19 mouse cellular contexts compared by ENCODE assay signal in genomic region chr16:38652653-38653052, GRCm38 (mm10).
DNase-seq lines count a peak whose midpoint lies in the region; ATAC-seq and TF ChIP-seq lines count a peak whose summit lies in the region.
"Had no signal": no experiment of that assay in that cellular context is flagged by ENCODE, and none has a peak within 500 bp of the region (broad histone marks: within the 10 kb centered on the region; RNA-seq: fewer than 3 reads in every experiment).

No protein-coding gene starts in this region.

- intact Hi-C loops in heart, adult 2 months (cut with DNase I): loop anchor here (1.0 to 2.0 kb wide), 2 partner anchors 22 to 27 kb away; no protein-coding TSS in a partner anchor

- TF ChIP-seq EP300 in heart, adult 2 months (IDR thresholded peaks at IDR 0.05; ENCODE audit: insufficient read depth, low read depth, low read length): no peak

- no peaks in the 10 kb centered on the region for H3K9me3 ChIP-seq in heart, embryonic 15.5 days (replicated peaks)
- H3K9me3 ChIP-seq: embryonic facial prominence, embryonic 12.5 days; liver, embryonic 12.5 days; neural tube, embryonic 15.5 days had no signal

- WGBS in heart, adult 2 months: 47% methylated on average over 5 of the region's 5 CpGs
- WGBS in heart, embryonic 15.5 days: 54% methylated on average over 5 of the region's 5 CpGs
- 64% methylated on average over 5 of the region's 5 CpGs for WGBS in liver, adult 2 months

- peak overlapping the region; percentile 28; the same call in 1 of the 2 replicates for H3K4me3 ChIP-seq in heart, adult 2 months
- no peak overlapping the region for H3K4me3 ChIP-seq in heart, embryonic 15.5 days
- no peak overlapping the region for H3K4me3 ChIP-seq in liver, adult 2 months (ENCODE audit: insufficient read depth, low read depth, low read length)
- H3K4me3 ChIP-seq: embryonic facial prominence, embryonic 12.5 days; liver, embryonic 12.5 days; neural tube, embryonic 15.5 days had no signal

- ATAC-seq in heart, embryonic 15.5 days (replicated peaks; ENCODE audit: insufficient number of reproducible peaks, insufficient read depth, low FRiP score, low read depth): no peak
- ATAC-seq: forebrain, postnatal 0 days; hindbrain, postnatal 0 days; intestine, postnatal 0 days had no signal

- TF ChIP-seq POLR2A in heart, adult 2 months (IDR thresholded peaks at IDR 0.05; ENCODE audit: insufficient read depth, low read depth, low read length): no peak
- TF ChIP-seq POLR2A in liver, adult 2 months (IDR thresholded peaks at IDR 0.05; ENCODE audit: extremely low read depth, insufficient read depth, low read length): no peak

- H3K27me3 ChIP-seq in heart, adult 2 months (ENCODE audit: control insufficient read depth, insufficient read depth, low read length): no peaks in the 10 kb centered on the region
- no peaks in the 10 kb centered on the region for H3K27me3 ChIP-seq in heart, embryonic 15.5 days
- no peaks in the 10 kb centered on the region for H3K27me3 ChIP-seq in liver, adult 2 months (ENCODE audit: control insufficient read depth, insufficient read depth, low read length)
- H3K27me3 ChIP-seq: embryonic facial prominence, embryonic 12.5 days; neural tube, embryonic 15.5 days had no signal

- no peak for TF ChIP-seq CTCF in heart, adult 2 months (IDR thresholded peaks at IDR 0.05)
- no peak for TF ChIP-seq CTCF in liver, adult 2 months (IDR thresholded peaks at IDR 0.05; ENCODE audit: low read depth, low read length)

- H3K4me2 ChIP-seq in heart, embryonic 15.5 days: peak overlapping the region; percentile 48; the same call in 1 of the 2 replicates
- H3K4me2 ChIP-seq: embryonic facial prominence, embryonic 12.5 days; liver, embryonic 12.5 days; neural tube, embryonic 15.5 days had no signal

- H3K4me1 ChIP-seq in heart, adult 2 months (ENCODE audit: control insufficient read depth, insufficient read depth, low read length): peaks cover 36% of the 10 kb centered on the region
- peaks cover 74% of the 10 kb centered on the region for H3K4me1 ChIP-seq in heart, embryonic 15.5 days (replicated peaks)
- H3K4me1 ChIP-seq in liver, adult 2 months (ENCODE audit: control insufficient read depth, insufficient read depth, low read length): peaks cover 7% of the 10 kb centered on the region

- H3K79me2 ChIP-seq in heart, adult 2 months (replicated peaks; ENCODE audit: control insufficient read depth, insufficient read depth, low read length): peaks cover 2% of the 10 kb centered on the region
- no peaks in the 10 kb centered on the region for H3K79me2 ChIP-seq in liver, adult 2 months (ENCODE audit: control insufficient read depth, insufficient read depth, low read length)

- peaks cover 15% of the 10 kb centered on the region for H3K36me3 ChIP-seq in heart, adult 2 months (ENCODE audit: control insufficient read depth, insufficient read depth, low read length)
- H3K36me3 ChIP-seq in heart, embryonic 15.5 days: no peaks in the 10 kb centered on the region
- no peaks in the 10 kb centered on the region for H3K36me3 ChIP-seq in liver, adult 2 months (ENCODE audit: control insufficient read depth, insufficient read depth, low read length)
- H3K36me3 ChIP-seq: embryonic facial prominence, embryonic 12.5 days; liver, embryonic 12.5 days; neural tube, embryonic 15.5 days had no signal

- no peak for DNase-seq in heart, adult 2 months
- DNase-seq in heart, adult 9 months (ENCODE audit: low spot score in 2 of 2): no peak
- no peak for DNase-seq in heart, adult 11 months
- DNase-seq in liver, adult 2 months (ENCODE audit: extremely low read depth, low read depth, low spot score): no peak
- no peak for DNase-seq in liver
- DNase-seq in induced T-regulatory cell, adult 2 months (ENCODE audit: low read depth): peak; percentile 41
- DNase-seq: adrenal gland, adult 8-10 months; cerebellum, adult 2 months; cerebellum, postnatal 25 days; forebrain, postnatal 0 days; gastrocnemius, postnatal 36 days; right cerebral cortex, adult 18-20 months; right cerebral cortex, postnatal 4 days had no signal

- no peak overlapping the region for H3K9ac ChIP-seq in heart, adult 2 months (ENCODE audit: low read depth, low read length)
- H3K9ac ChIP-seq in heart, embryonic 15.5 days: no peak overlapping the region
- no peak overlapping the region for H3K9ac ChIP-seq in liver, adult 2 months (ENCODE audit: low read depth, low read length)
- H3K9ac ChIP-seq: embryonic facial prominence, embryonic 12.5 days; forebrain, postnatal 0 days; liver, embryonic 12.5 days; neural tube, embryonic 15.5 days had no signal

- peak overlapping the region; percentile 88 for H3K27ac ChIP-seq in heart, adult 2 months
- peak overlapping the region; percentile 92 for H3K27ac ChIP-seq in heart, embryonic 15.5 days
- peak overlapping the region; percentile 13; the same call in 1 of the 2 replicates for H3K27ac ChIP-seq in liver, adult 2 months (replicated peaks; ENCODE audit: insufficient read depth, low read depth, low read length)
- H3K27ac ChIP-seq: hindbrain, postnatal 0 days; liver, embryonic 12.5 days; neural tube, embryonic 15.5 days had no signal

Comparison
In these comparisons a context has a peak if more than half of its experiments do, and no peak if none do; other contexts are left out.
1. H3K27ac ChIP-seq: peak in every context shown above with its lines; median percentile 92 in heart, embryonic 15.5 days; 88 in heart, adult 2 months; 13 in liver, adult 2 months.